Comparison of ENCODE assay signal across 24 mouse cellular contexts in genomic region chr9:66632441-66632840, GRCm38 (mm10). TPM values are rescaled to one million over a fixed set of nuclear protein-coding genes. Genes with fewer than 3 reads are reported as not detected.
A peak's percentile ranks its signal among the peaks of the same experiment; 100 is the strongest.
DNase-seq lines count a peak whose midpoint lies in the region; ATAC-seq lines count a peak whose summit lies in the region.
"Had no signal": no experiment of that assay in that cellular context is flagged by ENCODE, and none has a peak within 500 bp of the region (broad histone marks: within the 10 kb centered on the region; RNA-seq: fewer than 3 reads in every experiment).

No protein-coding gene starts in this region.

- no peak for ATAC-seq in kidney, embryonic 14.5 days (ENCODE audit: low FRiP score, low TSS enrichment)
- ATAC-seq: hindbrain, postnatal 0 days; midbrain, embryonic 13.5 days had no signal

- no peaks in the 10 kb centered on the region for H3K36me3 ChIP-seq in kidney, embryonic 14.5 days (ENCODE audit: control insufficient read depth, insufficient read depth, low read length)
- H3K36me3 ChIP-seq: embryonic facial prominence, embryonic 12.5 days; forebrain, embryonic 12.5 days; limb, embryonic 12.5 days; liver, embryonic 13.5 days; midbrain, embryonic 13.5 days; neural tube, embryonic 12.5 days had no signal

- no peak overlapping the region for H3K4me3 ChIP-seq in kidney, embryonic 14.5 days (ENCODE audit: low read length)
- H3K4me3 ChIP-seq: embryonic facial prominence, embryonic 12.5 days; forebrain, embryonic 12.5 days; gastrocnemius, adult 2 months; limb, embryonic 12.5 days; liver, embryonic 13.5 days; midbrain, embryonic 13.5 days; neural tube, embryonic 12.5 days had no signal

- H3K9ac ChIP-seq in kidney, embryonic 14.5 days (ENCODE audit: low read depth, low read length), result no peak overlapping the region
- H3K9ac ChIP-seq: embryonic facial prominence, embryonic 12.5 days; forebrain, embryonic 12.5 days; limb, embryonic 12.5 days; liver, embryonic 13.5 days; midbrain, embryonic 13.5 days; neural tube, embryonic 12.5 days had no signal

- no peak overlapping the region for H3K4me2 ChIP-seq in kidney, embryonic 14.5 days (replicated peaks; ENCODE audit: low read depth, low read length)
- H3K4me2 ChIP-seq: embryonic facial prominence, embryonic 12.5 days; forebrain, embryonic 12.5 days; limb, embryonic 12.5 days; liver, embryonic 13.5 days; midbrain, embryonic 13.5 days; neural tube, embryonic 12.5 days had no signal

- H3K27me3 ChIP-seq in kidney, embryonic 14.5 days (ENCODE audit: control insufficient read depth, insufficient read depth, low read length), result no peaks in the 10 kb centered on the region
- H3K27me3 ChIP-seq: embryonic facial prominence, embryonic 12.5 days; forebrain, embryonic 12.5 days; limb, embryonic 12.5 days; liver, embryonic 13.5 days; midbrain, embryonic 13.5 days; neural tube, embryonic 12.5 days had no signal

- H3K4me1 ChIP-seq in kidney, embryonic 14.5 days (ENCODE audit: control insufficient read depth, insufficient read depth, low read length), result no peaks in the 10 kb centered on the region
- H3K4me1 ChIP-seq: neural tube, embryonic 12.5 days had no signal

- intact Hi-C loops in gastrocnemius, postnatal 14 days (cut with DNase I; ENCODE audit: low total_unique reads), result no loop called here

- peak; percentile 39 for DNase-seq in CD4-positive helper T cell, adult 2 months (ENCODE audit: low read depth, low spot score)
- peak; percentile 66 for DNase-seq in CD4-positive, CD25-positive, alpha-beta regulatory T cell, adult 2 months (ENCODE audit: low read depth, low spot score)
- DNase-seq in R1 (ENCODE audit: low read depth, low spot score), result peak; percentile 62
- DNase-seq in thymus, postnatal 0 days (ENCODE audit: low spot score), result peak; percentile 80
- no peak for DNase-seq in gastrocnemius, postnatal 14 days
- no peak for DNase-seq in layer of hippocampus, postnatal 10 days (ENCODE audit: low spot score in 2 of 2)
- no peak for DNase-seq in layer of hippocampus, postnatal 25 days (ENCODE audit: extremely low spot score in 1 of 2, low spot score in 1 of 2)
- DNase-seq: adrenal gland, adult 2 months; cerebellum, adult 11 months; cerebellum, postnatal 10 days; gastrocnemius, adult 2 months; kidney, adult 18-20 months; liver, embryonic 13.5 days; lung, adult 2 months; lung, postnatal 14 days; right cerebral cortex, postnatal 14 days had no signal

- H3K27ac ChIP-seq in kidney, embryonic 14.5 days (ENCODE audit: low read depth, low read length), result no peak overlapping the region
- H3K27ac ChIP-seq: embryonic facial prominence, embryonic 12.5 days; forebrain, embryonic 12.5 days; gastrocnemius, adult 2 months; hindbrain, postnatal 0 days; kidney, postnatal 0 days; limb, embryonic 12.5 days; liver, embryonic 13.5 days; midbrain, embryonic 13.5 days; neural tube, embryonic 12.5 days had no signal

- WGBS in kidney, embryonic 14.5 days, result 68% methylated on average over 1 of the region's 1 CpGs

- no peaks in the 10 kb centered on the region for H3K9me3 ChIP-seq in kidney, embryonic 14.5 days (ENCODE audit: control insufficient read depth, low read length)
- H3K9me3 ChIP-seq: embryonic facial prominence, embryonic 12.5 days; forebrain, embryonic 12.5 days; limb, embryonic 12.5 days; liver, embryonic 13.5 days; midbrain, embryonic 13.5 days; neural tube, embryonic 12.5 days had no signal

RNA-seq across cellular contexts. Expression of gene Usp3, which starts 39.5 kb away (rescaled TPM):
- polyA plus RNA-seq in thymus, postnatal 0 days (2015; fragmentation: Nextera tagmentation; extraction: Ambion mirVana), result 154 and 168 TPM in 2 replicates
- 10 to 100 TPM; 18.4 to 18.9 TPM for total RNA-seq in gastrocnemius, postnatal 14 days (2021)
- total RNA-seq in layer of hippocampus, postnatal 10 days (2021), result 10 to 100 TPM; 46.9 to 47.4 TPM
- total RNA-seq in layer of hippocampus, postnatal 25 days (2021), result 10 to 100 TPM; 37.6 to 38.6 TPM
- polyA plus RNA-seq in kidney, embryonic 14.5 days (2014; fragmentation: Nextera tagmentation; extraction: Ambion mirVana), result 51.7 and 83.6 TPM in 2 replicates

Comparison
In these comparisons a context has a peak if more than half of its experiments do, and no peak if none do; other contexts are left out.
1. DNase-seq: peak in CD4-positive helper T cell, adult 2 months (single experiment), CD4-positive, CD25-positive, alpha-beta regulatory T cell, adult 2 months (single experiment), R1 (single experiment) and thymus, postnatal 0 days (single experiment); none in gastrocnemius, postnatal 14 days (single experiment), layer of hippocampus, postnatal 10 days (0 of 2) and layer of hippocampus, postnatal 25 days (0 of 2).